Mouse (Mus musculus) forebrain, postnatal 0 days (tissue): Measurements from ENCODE around the gene Stmn1. TPM values are rescaled to one million over a fixed set of nuclear protein-coding genes. Genes with fewer than 3 reads are reported as not detected.
"Not testable (repeated sequence)": the region's sequence is repeated elsewhere in the genome, so short reads cannot be mapped to it uniquely, and the experiment has no call there.

ENCODE experiments used
- ATAC-seq: fragments of 200-750 bp; cut with Nextera tagmentation; 2 replicates; pipeline ENCODE4 v1.8.0; 2017; ENCODE audit warnings: mild to moderate bottlenecking, moderate library complexity
- DNase-seq: peaks from one replicate; pipeline ENCODE4 v3.0.0-alpha.2; 2015
- H3K27ac ChIP-seq: fragments of 300-500 bp; sonication (generic); 2 replicates; pipeline ENCODE4 v1.5.1; 2014; ENCODE audit warnings: low read depth, mild to moderate bottlenecking, antibody characterized with exemption, low read length, moderate library complexity, mixed read lengths
- H3K27me3 ChIP-seq: fragments of 300-500 bp; sonication (generic); 2 replicates; pipeline ENCODE4 v1.6.1; 2014; ENCODE audit warnings: mild to moderate bottlenecking, low read length, mixed read lengths; ENCODE audit not compliant: insufficient read depth
- H3K36me3 ChIP-seq: fragments of 300-500 bp; sonication (generic); 2 replicates; pipeline ENCODE4 v1.6.1; 2014; ENCODE audit warnings: mild to moderate bottlenecking, moderate library complexity; ENCODE audit not compliant: insufficient read depth
- H3K4me1 ChIP-seq: fragments of 300-500 bp; sonication (generic); 2 replicates; pipeline ENCODE4 v1.6.1; 2014; ENCODE audit warnings: antibody characterized with exemption; ENCODE audit not compliant: insufficient read depth
- H3K4me2 ChIP-seq: fragments of 300-500 bp; sonication (generic); 2 replicates; pipeline ENCODE4 v1.6.1; 2014; ENCODE audit warnings: low read depth, mild to moderate bottlenecking, moderate library complexity
- H3K4me3 ChIP-seq: fragments of 300-500 bp; sonication (generic); 2 replicates; pipeline ENCODE4 v1.5.1; 2014; ENCODE audit warnings: low read depth, low read length, mixed read lengths
- H3K9ac ChIP-seq: fragments of 300-500 bp; sonication (generic); 2 replicates; pipeline ENCODE4 v1.6.1; 2014; ENCODE audit warnings: mild to moderate bottlenecking
- H3K9me3 ChIP-seq: fragments of 300-500 bp; sonication (generic); 2 replicates; pipeline ENCODE4 v1.6.1; 2016; ENCODE audit warnings: low read length
- CTCF ChIP-seq: sonication (generic); IDR thresholded peaks from 2 replicates; pipeline ENCODE4 v1.5.1; 2016; ENCODE audit warnings: antibody characterized with exemption, control low read depth, low read depth
- WGBS: fragments of 180-500 bp; shearing (Covaris S2); extraction: QIAGEN DNeasy Blood & Tissue Kit; methylation state at CpG from one replicate; pipeline ENCODE4 v1.1.7; 2014; 5-methylcytosine and 5-hydroxymethylcytosine counted together
- polyA plus RNA-seq: library from polyadenylated mRNA; unstranded; fragments of >200 nt; fragmentation: Nextera tagmentation; extraction: Ambion mirVana; gene quantifications from 2 replicates; pipeline ENCODE4 v1.2.1, GENCODE M21; 2015
- total RNA-seq: library from RNA; depleted of rRNA; stranded (reverse); fragments of >200 nt; gene quantifications from 2 replicates; pipeline ENCODE4 v1.2.3, GENCODE M21; 2014

The Stmn1 gene
- total and polyA plus RNA-seq, 2 experiments from 2014 or later, result 2,537 to 7,274 TPM

GRCm38 (mm10) chr4:134484231-134484630 is 16.1 kb downstream of the Stmn1 start:
- H3K4me1 ChIP-seq, result no peaks in the 10 kb centered on the region
- no peak overlapping the region for H3K4me2 ChIP-seq
- no peak overlapping the region for H3K27ac ChIP-seq
- ATAC-seq (no peak), DNase-seq (no peak)
- H3K4me3 ChIP-seq, result no peak overlapping the region
- no peaks in the 10 kb centered on the region for H3K9me3 ChIP-seq
- no peak overlapping the region for H3K9ac ChIP-seq
- H3K27me3 ChIP-seq, result no peaks in the 10 kb centered on the region
- 86% methylated on average over 10 of the region's 10 CpGs for WGBS
- no peak for TF ChIP-seq CTCF
- H3K36me3 ChIP-seq, result no peaks in the 10 kb centered on the region

GRCm38 (mm10) chr4:134485151-134485900 is 17.2 kb downstream of the Stmn1 start:
- no peaks in the 10 kb centered on the region for H3K36me3 ChIP-seq
- no peak for ATAC-seq
- H3K4me3 ChIP-seq, result no peak overlapping the region
- no peak overlapping the region for H3K27ac ChIP-seq
- no peak overlapping the region for H3K4me2 ChIP-seq
- WGBS, result 91% methylated on average over 5 of the region's 5 CpGs
- no peaks in the 10 kb centered on the region for H3K9me3 ChIP-seq
- H3K4me1 ChIP-seq, result no peaks in the 10 kb centered on the region
- no peak for DNase-seq
- TF ChIP-seq CTCF, result peak; percentile 22; the same call in 1 of the 2 replicates
- no peak overlapping the region for H3K9ac ChIP-seq
- no peaks in the 10 kb centered on the region for H3K27me3 ChIP-seq

- Histone ChIP-seq H3K9ac (no peak overlapping the region), H3K4me3 (no peak overlapping the region), H3K9me3 (no peaks in the 10 kb centered on the region), H3K36me3 (no peaks in the 10 kb centered on the region), H3K4me1 (no peaks in the 10 kb centered on the region), H3K27ac (no peak overlapping the region), H3K27me3 (no peaks in the 10 kb centered on the region), H3K4me2 (no peak overlapping the region)
- no peak for TF ChIP-seq CTCF
- ATAC-seq, result no peak
- DNase-seq, result no peak
- 91% methylated on average over 5 of the region's 5 CpGs for whole genome bisulfite sequencing
These were observed 20.1 kb downstream of the Stmn1 start for GRCm38 (mm10) chr4:134488211-134488610.

- TF ChIP-seq CTCF, result no peak
- ATAC-seq (no peak), DNase-seq (no peak)
- H3K4me3 ChIP-seq, result no peak overlapping the region
- H3K4me2 ChIP-seq, result no peak overlapping the region
- no peaks in the 10 kb centered on the region; the same call in 1 of the 2 replicates for H3K4me1 ChIP-seq
- no peaks in the 10 kb centered on the region for H3K9me3 ChIP-seq
- H3K27ac ChIP-seq, result no peak overlapping the region
- H3K27me3 ChIP-seq, result no peaks in the 10 kb centered on the region
- no peaks in the 10 kb centered on the region for H3K36me3 ChIP-seq
- H3K9ac ChIP-seq, result no peak overlapping the region
- 87% methylated on average over 11 of the region's 11 CpGs for WGBS
These were observed 22.0 kb downstream of the Stmn1 start for GRCm38 (mm10) chr4:134489986-134490665.

GRCm38 (mm10) chr4:134491716-134492115 is 23.6 kb downstream of the Stmn1 start:
- WGBS, result 48% methylated on average over 6 of the region's 6 CpGs
- DNase-seq (no peak), ATAC-seq (no peak)
- Histone ChIP-seq H3K36me3 (no peaks in the 10 kb centered on the region), H3K4me3 (no peak overlapping the region), H3K4me1 (no peaks in the 10 kb centered on the region; the same call in 1 of the 2 replicates), H3K9me3 (no peaks in the 10 kb centered on the region), H3K27me3 (no peaks in the 10 kb centered on the region), H3K27ac (no peak overlapping the region), H3K9ac (no peak overlapping the region), H3K4me2 (no peak overlapping the region)
- TF ChIP-seq CTCF, result no peak

- not testable (repeated sequence) for H3K4me2 ChIP-seq, DNase-seq, H3K36me3 ChIP-seq, H3K4me3 ChIP-seq, H3K9me3 ChIP-seq, H3K4me1 ChIP-seq, H3K9ac ChIP-seq, H3K27ac ChIP-seq, H3K27me3 ChIP-seq, ATAC-seq
- 90% methylated on average over 6 of the region's 6 CpGs for WGBS
These were observed 26.0 kb downstream of the Stmn1 start for GRCm38 (mm10) chr4:134494161-134494560.
